Mouse (Mus musculus): Measurements from ENCODE around the gene Tmem110. TPM values are rescaled to one million over a fixed set of nuclear protein-coding genes. Genes with fewer than 3 reads are reported as not detected.

Tmem110 gene
- polyA plus RNA-seq (2015; fragmentation: Nextera tagmentation; extraction: Ambion mirVana): 19.6 and 21.9 TPM in 2 replicates

GRCm38 (mm10) chr14:30825476-30826131, at the start of gene Tmem110:
TSS of gene Tmem110 (plus strand) at chr14:30825590.
- WGBS: under 1% methylated on average over 44 of the region's 68 CpGs
- Histone ChIP-seq H3K27me3 (replicated peaks; ENCODE audit: control insufficient read depth, insufficient read depth, low read length) (no peaks in the 10 kb centered on the region), H3K27ac (ENCODE audit: low read depth, low read length) (peak within 1 kb of the TSS; percentile 72), H3K4me3 (ENCODE audit: low read length) (peak within 1 kb of the TSS; percentile 68), H3K4me1 (ENCODE audit: control insufficient read depth, insufficient read depth, low read depth, low read length) (peaks cover 13% of the 10 kb centered on the region), H3K36me3 (ENCODE audit: control insufficient read depth, insufficient read depth, low read length) (no peaks in the 10 kb centered on the region), H3K4me2 (ENCODE audit: low read length) (peak within 1 kb of the TSS; percentile 84), H3K9ac (ENCODE audit: low read depth, low read length) (peak within 1 kb of the TSS; percentile 82), H3K9me3 (ENCODE audit: control insufficient read depth, low read length) (no peaks in the 10 kb centered on the region)
- peak; percentile 98 for ATAC-seq

- Histone ChIP-seq H3K9ac (ENCODE audit: low read depth, low read length) (no peak overlapping the region), H3K27me3 (replicated peaks; ENCODE audit: control insufficient read depth, insufficient read depth, low read length) (no peaks in the 10 kb centered on the region), H3K9me3 (ENCODE audit: control insufficient read depth, low read length) (no peaks in the 10 kb centered on the region), H3K4me3 (ENCODE audit: low read length) (no peak overlapping the region), H3K4me1 (ENCODE audit: control insufficient read depth, insufficient read depth, low read depth, low read length) (no peaks in the 10 kb centered on the region), H3K36me3 (ENCODE audit: control insufficient read depth, insufficient read depth, low read length) (peaks cover 12% of the 10 kb centered on the region), H3K27ac (ENCODE audit: low read depth, low read length) (no peak overlapping the region), H3K4me2 (ENCODE audit: low read length) (no peak overlapping the region)
- no peak for ATAC-seq
- 93% methylated on average over 6 of the region's 6 CpGs for WGBS
Observed at GRCm38 (mm10) chr14:30784614-30785013, 40.8 kb upstream of the Tmem110 start.

- H3K27ac ChIP-seq (ENCODE audit: low read depth, low read length): no peak overlapping the region
- no peaks in the 10 kb centered on the region for H3K27me3 ChIP-seq (replicated peaks; ENCODE audit: control insufficient read depth, insufficient read depth, low read length)
- no peak for ATAC-seq
- no peaks in the 10 kb centered on the region for H3K4me1 ChIP-seq (ENCODE audit: control insufficient read depth, insufficient read depth, low read depth, low read length)
- H3K4me3 ChIP-seq (ENCODE audit: low read length): no peak overlapping the region
- no peak overlapping the region for H3K9ac ChIP-seq (ENCODE audit: low read depth, low read length)
- no peaks in the 10 kb centered on the region for H3K9me3 ChIP-seq (ENCODE audit: control insufficient read depth, low read length)
- peaks cover 10% of the 10 kb centered on the region for H3K36me3 ChIP-seq (ENCODE audit: control insufficient read depth, insufficient read depth, low read length)
- WGBS: 74% methylated on average over 1 of the region's 1 CpGs
- H3K4me2 ChIP-seq (ENCODE audit: low read length): no peak overlapping the region
Observed at GRCm38 (mm10) chr14:30789471-30789870, 35.9 kb upstream of the Tmem110 start.

- Histone ChIP-seq H3K4me1 (ENCODE audit: control insufficient read depth, insufficient read depth, low read depth, low read length) (no peaks in the 10 kb centered on the region), H3K4me3 (ENCODE audit: low read length) (no peak overlapping the region), H3K4me2 (ENCODE audit: low read length) (no peak overlapping the region), H3K36me3 (ENCODE audit: control insufficient read depth, insufficient read depth, low read length) (peaks cover 7% of the 10 kb centered on the region), H3K27ac (ENCODE audit: low read depth, low read length) (no peak overlapping the region), H3K9ac (ENCODE audit: low read depth, low read length) (no peak overlapping the region), H3K27me3 (replicated peaks; ENCODE audit: control insufficient read depth, insufficient read depth, low read length) (no peaks in the 10 kb centered on the region), H3K9me3 (ENCODE audit: control insufficient read depth, low read length) (no peaks in the 10 kb centered on the region)
- WGBS: 89% methylated on average over 3 of the region's 3 CpGs
- no peak for ATAC-seq
Observed at GRCm38 (mm10) chr14:30792871-30793270, 32.5 kb upstream of the Tmem110 start.

DNA sequence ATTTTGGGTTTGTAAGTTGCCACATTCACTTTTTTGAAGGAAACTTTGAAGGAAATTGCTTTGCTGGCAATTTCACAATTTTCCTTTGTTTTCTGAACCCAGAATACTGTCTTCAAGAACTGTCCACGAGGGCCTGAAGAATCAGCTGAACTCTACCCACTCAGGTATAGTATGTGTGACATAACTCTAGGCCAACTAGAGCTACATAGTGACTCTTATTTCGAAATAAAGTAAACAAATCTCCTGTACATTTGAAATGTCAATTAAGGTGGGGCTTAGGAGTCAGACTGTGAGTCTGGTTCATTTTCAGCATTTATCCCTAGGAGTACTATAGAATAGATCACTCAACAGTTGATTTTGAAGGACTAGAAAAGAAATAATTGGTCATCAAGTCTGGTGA, 23.6 kb upstream of the Tmem110 start:
- no peak overlapping the region for H3K4me2 ChIP-seq (ENCODE audit: low read length)
- ATAC-seq: no peak
- no peaks in the 10 kb centered on the region for H3K27me3 ChIP-seq (replicated peaks; ENCODE audit: control insufficient read depth, insufficient read depth, low read length)
- 95% methylated on average over 2 of the region's 2 CpGs for whole genome bisulfite sequencing
- H3K36me3 ChIP-seq (ENCODE audit: control insufficient read depth, insufficient read depth, low read length): peaks cover 11% of the 10 kb centered on the region
- H3K9ac ChIP-seq (ENCODE audit: low read depth, low read length): no peak overlapping the region
- H3K27ac ChIP-seq (ENCODE audit: low read depth, low read length): no peak overlapping the region
- H3K9me3 ChIP-seq (ENCODE audit: control insufficient read depth, low read length): no peaks in the 10 kb centered on the region
- no peak overlapping the region for H3K4me3 ChIP-seq (ENCODE audit: low read length)
- no peaks in the 10 kb centered on the region for H3K4me1 ChIP-seq (ENCODE audit: control insufficient read depth, insufficient read depth, low read depth, low read length)

DNA sequence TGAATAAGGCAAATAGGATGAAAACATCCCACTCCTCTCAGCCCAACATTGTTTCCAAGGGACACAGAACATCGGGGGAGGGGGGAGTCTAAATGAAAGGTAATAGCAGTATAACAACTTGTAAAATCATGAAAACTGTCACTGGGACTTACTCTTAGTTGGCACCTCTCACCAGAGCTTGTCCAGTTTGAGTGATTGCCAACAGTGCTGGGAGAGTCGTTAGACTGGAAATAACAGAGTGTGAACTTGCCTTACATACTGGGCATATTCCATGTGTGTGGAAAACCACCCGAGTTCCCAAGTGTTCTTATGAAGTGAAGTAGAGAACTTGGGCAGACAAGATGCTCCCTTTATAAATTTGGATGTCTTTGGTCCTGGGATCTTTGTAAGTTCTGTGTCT, 4.3 kb upstream of the Tmem110 start:
- no peak overlapping the region for H3K4me2 ChIP-seq (ENCODE audit: low read length)
- WGBS: 80% methylated on average over 3 of the region's 3 CpGs
- H3K9ac ChIP-seq (ENCODE audit: low read depth, low read length): no peak overlapping the region
- H3K4me1 ChIP-seq (ENCODE audit: control insufficient read depth, insufficient read depth, low read depth, low read length): no peaks in the 10 kb centered on the region; the same call in 1 of the 2 replicates
- H3K4me3 ChIP-seq (ENCODE audit: low read length): no peak overlapping the region
- ATAC-seq: no peak
- H3K36me3 ChIP-seq (ENCODE audit: control insufficient read depth, insufficient read depth, low read length): peaks cover 5% of the 10 kb centered on the region
- no peak overlapping the region for H3K27ac ChIP-seq (ENCODE audit: low read depth, low read length)
- H3K9me3 ChIP-seq (ENCODE audit: control insufficient read depth, low read length): no peaks in the 10 kb centered on the region
- no peaks in the 10 kb centered on the region for H3K27me3 ChIP-seq (replicated peaks; ENCODE audit: control insufficient read depth, insufficient read depth, low read length)

GRCm38 (mm10) chr14:30824456-30824995, 864 bp upstream of the Tmem110 start:
- Histone ChIP-seq H3K27me3 (replicated peaks; ENCODE audit: control insufficient read depth, insufficient read depth, low read length) (no peaks in the 10 kb centered on the region), H3K4me2 (ENCODE audit: low read length) (no peak overlapping the region), H3K9me3 (ENCODE audit: control insufficient read depth, low read length) (no peaks in the 10 kb centered on the region), H3K4me3 (ENCODE audit: low read length) (no peak overlapping the region), H3K4me1 (ENCODE audit: control insufficient read depth, insufficient read depth, low read depth, low read length) (peaks cover 13% of the 10 kb centered on the region), H3K36me3 (ENCODE audit: control insufficient read depth, insufficient read depth, low read length) (no peaks in the 10 kb centered on the region), H3K9ac (ENCODE audit: low read depth, low read length) (no peak overlapping the region), H3K27ac (ENCODE audit: low read depth, low read length) (no peak overlapping the region)
- WGBS: 73% methylated on average over 6 of the region's 6 CpGs
- no peak for ATAC-seq

DNA sequence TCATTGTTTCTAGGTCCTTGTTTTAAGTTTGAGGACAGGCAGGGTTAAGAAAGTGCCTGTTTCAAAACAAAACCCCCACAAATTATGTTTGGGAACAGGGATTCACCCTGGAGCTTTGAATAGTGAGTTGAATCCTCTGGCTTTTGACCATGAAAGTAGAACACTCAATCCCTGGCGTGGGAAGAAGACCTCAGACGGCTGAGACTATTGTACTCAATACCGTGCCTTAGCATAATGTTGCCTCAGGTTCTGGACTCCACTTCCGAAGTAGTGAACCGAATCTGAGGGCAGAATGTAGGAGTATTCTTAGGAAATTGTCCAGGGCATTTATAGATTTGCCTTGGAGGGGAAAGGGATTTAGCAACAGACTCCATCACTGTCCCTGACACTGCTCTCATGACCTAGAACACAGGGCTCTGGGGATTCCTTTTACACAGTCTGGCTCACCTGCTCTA, 342 bp upstream of the Tmem110 start:
- peak overlapping the region; percentile 82 for H3K9ac ChIP-seq (ENCODE audit: low read depth, low read length)
- no peak overlapping the region for H3K27ac ChIP-seq (ENCODE audit: low read depth, low read length)
- H3K4me1 ChIP-seq (ENCODE audit: control insufficient read depth, insufficient read depth, low read depth, low read length): peaks cover 13% of the 10 kb centered on the region
- no peak; the same call in 1 of the 2 replicates for ATAC-seq
- no peaks in the 10 kb centered on the region for H3K9me3 ChIP-seq (ENCODE audit: control insufficient read depth, low read length)
- 34% methylated on average over 5 of the region's 5 CpGs for WGBS
- H3K4me3 ChIP-seq (ENCODE audit: low read length): peak overlapping the region; percentile 68
- peak overlapping the region; percentile 84 for H3K4me2 ChIP-seq (ENCODE audit: low read length)
- H3K36me3 ChIP-seq (ENCODE audit: control insufficient read depth, insufficient read depth, low read length): no peaks in the 10 kb centered on the region
- no peaks in the 10 kb centered on the region for H3K27me3 ChIP-seq (replicated peaks; ENCODE audit: control insufficient read depth, insufficient read depth, low read length)

- no peaks in the 10 kb centered on the region for H3K36me3 ChIP-seq (ENCODE audit: control insufficient read depth, insufficient read depth, low read length)
- H3K27me3 ChIP-seq (replicated peaks; ENCODE audit: control insufficient read depth, insufficient read depth, low read length): no peaks in the 10 kb centered on the region
- ATAC-seq: peak; percentile 35; the same call in 1 of the 2 replicates
- H3K27ac ChIP-seq (ENCODE audit: low read depth, low read length): no peak overlapping the region
- peak overlapping the region; percentile 68 for H3K4me3 ChIP-seq (ENCODE audit: low read length)
- no peaks in the 10 kb centered on the region for H3K9me3 ChIP-seq (ENCODE audit: control insufficient read depth, low read length)
- WGBS: 16% methylated on average over 17 of the region's 17 CpGs
- H3K4me1 ChIP-seq (ENCODE audit: control insufficient read depth, insufficient read depth, low read depth, low read length): peaks cover 13% of the 10 kb centered on the region
- peak overlapping the region; percentile 82 for H3K9ac ChIP-seq (ENCODE audit: low read depth, low read length)
- H3K4me2 ChIP-seq (ENCODE audit: low read length): peak overlapping the region; percentile 84
Observed at GRCm38 (mm10) chr14:30826174-30827140, 1.1 kb downstream of the Tmem110 start.
